Mouse (Mus musculus) large intestine, adult 2 months (tissue): ENCODE measurements around the gene Adgrl1. TPM values are rescaled to one million over a fixed set of nuclear protein-coding genes. Genes with fewer than 3 reads are reported as not detected.
"Not testable (repeated sequence)": the region's sequence is repeated elsewhere in the genome, so short reads cannot be mapped to it uniquely, and the experiment has no call there.

Experiments used
- DNase-seq: peaks from one replicate; pipeline ENCODE4 v3.0.0-alpha.2; 2012; ENCODE audit warnings: low read depth, low spot score
- WGBS: fragments of 180-500 bp; shearing (Covaris S2); methylation state at CpG from one replicate; pipeline ENCODE4 v1.1.7; 2018; 5-methylcytosine and 5-hydroxymethylcytosine counted together
- polyA plus RNA-seq: library from polyadenylated mRNA; depleted of rRNA; stranded (reverse); fragments of >200 nt; gene quantifications from 2 replicates; pipeline ENCODE4 v1.2.3, GENCODE M21; 2012; rRNA removed

The Adgrl1 gene
- polyA plus RNA-seq, 1 experiment = 13.4 TPM

- 83% methylated on average over 9 of the region's 9 CpGs for WGBS
Measured at GRCm38 (mm10) chr8:83978200-83978599, 78.3 kb downstream of the Adgrl1 start.

GRCm38 (mm10) chr8:83980250-83980649, 80.3 kb downstream of the Adgrl1 start:
- DNase-seq = no peak
- WGBS = 88% methylated on average over 1 of the region's 1 CpGs

More at GRCm38 (mm10) chr8:83978200-83978599, 78.3 kb downstream of the Adgrl1 start:
- no peak for DNase-seq

GRCm38 (mm10) chr8:83980845-83981244, 80.9 kb downstream of the Adgrl1 start:
- 69% methylated on average over 8 of the region's 8 CpGs for WGBS

GRCm38 (mm10) chr8:83981533-83981932, 81.6 kb downstream of the Adgrl1 start:
- WGBS = 92% methylated on average over 7 of the region's 7 CpGs
- no peak for DNase-seq

More at GRCm38 (mm10) chr8:83980845-83981244, 80.9 kb downstream of the Adgrl1 start:
- no peak for DNase-seq

GRCm38 (mm10) chr8:83982449-83982848, 82.5 kb downstream of the Adgrl1 start:
- no peak for DNase-seq
- 86% methylated on average over 4 of the region's 4 CpGs for WGBS

GRCm38 (mm10) chr8:83983222-83983621, 83.3 kb downstream of the Adgrl1 start:
- not testable (repeated sequence) for DNase-seq

GRCm38 (mm10) chr8:83989243-83989642, 89.3 kb downstream of the Adgrl1 start:
- 87% methylated on average over 7 of the region's 7 CpGs for WGBS

More at GRCm38 (mm10) chr8:83983222-83983621, 83.3 kb downstream of the Adgrl1 start:
- 91% methylated on average over 2 of the region's 2 CpGs for WGBS

GRCm38 (mm10) chr8:83990170-83990569, 90.3 kb downstream of the Adgrl1 start:
- 96% methylated on average over 14 of the region's 14 CpGs for WGBS

More at GRCm38 (mm10) chr8:83989243-83989642, 89.3 kb downstream of the Adgrl1 start:
- DNase-seq = no peak

More at GRCm38 (mm10) chr8:83990170-83990569, 90.3 kb downstream of the Adgrl1 start:
- DNase-seq = no peak

Other genes starting within 250 kb of the Adgrl1 start
- gene Gipc1, start 247.4 kb upstream of the Adgrl1 start, polyA plus RNA-seq = 42.0 and 46.4 TPM in 2 replicates
- 2.5 and 3.1 TPM in 2 replicates for gene Ptger1, start 233.4 kb upstream of the Adgrl1 start, polyA plus RNA-seq
- 87.2 and 107 TPM in 2 replicates for gene Pkn1, start 200.9 kb upstream of the Adgrl1 start, polyA plus RNA-seq
- 94.5 and 106 TPM in 2 replicates for gene Ddx39, start 184.9 kb upstream of the Adgrl1 start, polyA plus RNA-seq
- 55.1 and 68.0 TPM in 2 replicates for gene Adgre5, start 158.8 kb upstream of the Adgrl1 start, polyA plus RNA-seq
- gene Gm10644, start 55.1 kb downstream of the Adgrl1 start, polyA plus RNA-seq = 0.43 and 0.52 TPM in 2 replicates
- 35.0 and 42.7 TPM in 2 replicates for gene Asf1b, start 55.4 kb downstream of the Adgrl1 start, polyA plus RNA-seq
- gene Prkaca, start 72.9 kb downstream of the Adgrl1 start, polyA plus RNA-seq = 59.9 and 65.0 TPM in 2 replicates
- gene Samd1, start 97.6 kb downstream of the Adgrl1 start, polyA plus RNA-seq = 35.7 and 37.6 TPM in 2 replicates
- 0.27 and 0.30 TPM in 2 replicates for gene 1700067K01Rik, start 101.4 kb downstream of the Adgrl1 start, polyA plus RNA-seq
- 2.3 and 3.2 TPM in 2 replicates for gene 2210011C24Rik, start 112.1 kb downstream of the Adgrl1 start, polyA plus RNA-seq
- 0.11 TPM in 1 of 2 replicates, not detected in the other for gene Palm3, start 121.4 kb downstream of the Adgrl1 start, polyA plus RNA-seq
- 5.5 and 6.5 TPM in 2 replicates for gene Il27ra, start 142.5 kb downstream of the Adgrl1 start, polyA plus RNA-seq
- 0.49 and 0.56 TPM in 2 replicates for gene Rln3, start 144.9 kb downstream of the Adgrl1 start, polyA plus RNA-seq
- gene Gm10643, start 165.0 kb downstream of the Adgrl1 start, polyA plus RNA-seq = 0.82 and 1.1 TPM in 2 replicates
- 19.0 and 25.2 TPM in 2 replicates for gene Rfx1, start 166.7 kb downstream of the Adgrl1 start, polyA plus RNA-seq
- gene Dcaf15, start 204.7 kb downstream of the Adgrl1 start, polyA plus RNA-seq = 73.4 and 87.9 TPM in 2 replicates
- 5.6 and 5.9 TPM in 2 replicates for gene Podnl1, start 225.9 kb downstream of the Adgrl1 start, polyA plus RNA-seq
- gene Cc2d1a, start 247.8 kb downstream of the Adgrl1 start, polyA plus RNA-seq = 30.2 and 38.0 TPM in 2 replicates
- 0.22 and 0.32 TPM in 2 replicates for gene 4930432K21Rik, start 247.9 kb downstream of the Adgrl1 start, polyA plus RNA-seq